27 mouse cellular contexts compared by ENCODE assay signal in the genomic region with DNA sequence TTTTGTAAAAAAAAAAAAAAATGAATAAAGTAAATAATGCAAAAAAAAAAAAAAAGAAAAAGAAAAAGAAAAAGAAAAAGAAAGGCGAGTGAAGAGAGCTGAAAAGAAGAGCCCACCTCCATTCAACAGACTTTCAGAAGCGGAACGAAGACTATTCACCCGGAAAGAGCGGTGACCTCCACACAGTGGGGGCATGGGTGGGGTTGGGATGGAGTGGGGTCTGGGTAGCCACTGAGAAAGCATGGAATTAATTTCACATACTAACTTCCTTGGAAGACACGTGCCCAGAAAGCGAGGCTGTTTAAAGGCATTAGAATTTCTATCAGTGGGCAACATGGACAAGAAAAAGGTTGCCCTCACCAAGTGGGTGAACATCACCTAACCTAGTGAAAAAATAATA. TPM values are rescaled to one million over a fixed set of nuclear protein-coding genes. Genes with fewer than 3 reads are reported as not detected.
DNase-seq lines count a peak whose midpoint lies in the region; ATAC-seq lines count a peak whose summit lies in the region.
"Had no signal": no experiment of that assay in that cellular context is flagged by ENCODE, and none has a peak within 500 bp of the region (broad histone marks: within the 10 kb centered on the region; RNA-seq: fewer than 3 reads in every experiment).

No protein-coding gene starts in this region.

- no peak overlapping the region for H3K9ac ChIP-seq in hindbrain, embryonic 11.5 days (ENCODE audit: low read depth, low read length)
- no peak overlapping the region for H3K9ac ChIP-seq in hindbrain, embryonic 12.5 days
- H3K9ac ChIP-seq: embryonic facial prominence, embryonic 12.5 days; embryonic facial prominence, embryonic 15.5 days; forebrain, embryonic 12.5 days; forebrain, embryonic 15.5 days; heart, embryonic 12.5 days; heart, embryonic 15.5 days; hindbrain, embryonic 15.5 days had no signal

- no peaks in the 10 kb centered on the region for H3K27me3 ChIP-seq in hindbrain, embryonic 11.5 days (ENCODE audit: control insufficient read depth, insufficient read depth, low read length)
- H3K27me3 ChIP-seq in hindbrain, embryonic 12.5 days: no peaks in the 10 kb centered on the region
- H3K27me3 ChIP-seq: CH12.LX; embryonic facial prominence, embryonic 12.5 days; embryonic facial prominence, embryonic 15.5 days; forebrain, embryonic 12.5 days; forebrain, embryonic 15.5 days; heart, embryonic 12.5 days; heart, embryonic 15.5 days; hindbrain, embryonic 15.5 days; Patski had no signal

- no peaks in the 10 kb centered on the region for H3K9me3 ChIP-seq in hindbrain, embryonic 11.5 days (ENCODE audit: control insufficient read depth, low read length)
- no peaks in the 10 kb centered on the region for H3K9me3 ChIP-seq in hindbrain, embryonic 12.5 days (replicated peaks)
- H3K9me3 ChIP-seq: embryonic facial prominence, embryonic 12.5 days; embryonic facial prominence, embryonic 15.5 days; forebrain, embryonic 12.5 days; forebrain, embryonic 15.5 days; G1E; heart, embryonic 12.5 days; heart, embryonic 15.5 days; hindbrain, embryonic 15.5 days had no signal

- peaks cover 7% of the 10 kb centered on the region; the same call in 1 of the 2 replicates for H3K36me3 ChIP-seq in hindbrain, embryonic 11.5 days (ENCODE audit: control insufficient read depth, insufficient read depth, low read length)
- H3K36me3 ChIP-seq in hindbrain, embryonic 12.5 days: peaks cover 41% of the 10 kb centered on the region

- peak; percentile 7 for DNase-seq in hindbrain, embryonic 11.5 days (ENCODE audit: low spot score)
- DNase-seq in embryo, embryonic 10 days (ENCODE audit: low spot score): peak; percentile 31
- peak; percentile 10 for DNase-seq in embryo, embryonic 11 days
- DNase-seq in natural killer cell, adult 2 months (ENCODE audit: low spot score in 2 of 2): no peak
- DNase-seq: adrenal gland, postnatal 10 days; adrenal gland, postnatal 36 days; B cell, adult 2 months; cerebellum, adult 18-20 months; cerebellum, adult 9-10 months; cerebellum, postnatal 14 days; gastrocnemius, postnatal 25 days; heart, adult 18-20 months; heart, postnatal 10 days; heart, postnatal 4 days had no signal

- 0 out of 2 replicates have a peak, but pooled peaks have one; percentile 57 for ATAC-seq in hindbrain, embryonic 11.5 days (ENCODE audit: low FRiP score)
- no peak for ATAC-seq in hindbrain, embryonic 12.5 days (ENCODE audit: low FRiP score)
- ATAC-seq in erythroid progenitor cell, adult 5-6 weeks (replicated peaks; ENCODE audit: low FRiP score, poor library complexity, severe bottlenecking): no peak
- ATAC-seq: forebrain, embryonic 15.5 days; intestine, postnatal 0 days; Patski had no signal

- 43% methylated on average over 7 of the region's 7 CpGs for WGBS in hindbrain, embryonic 11.5 days
- WGBS in hindbrain, embryonic 12.5 days: 30% methylated on average over 7 of the region's 7 CpGs

- no peaks in the 10 kb centered on the region for H3K4me1 ChIP-seq in hindbrain, embryonic 11.5 days (replicated peaks; ENCODE audit: control insufficient read depth, insufficient read depth, low read length)
- no peaks in the 10 kb centered on the region for H3K4me1 ChIP-seq in hindbrain, embryonic 12.5 days
- H3K4me1 ChIP-seq: embryonic facial prominence, embryonic 12.5 days; embryonic facial prominence, embryonic 15.5 days; forebrain, embryonic 12.5 days; forebrain, embryonic 15.5 days; heart, embryonic 12.5 days; heart, embryonic 15.5 days; hindbrain, embryonic 15.5 days had no signal

- H3K27ac ChIP-seq in hindbrain, embryonic 11.5 days (ENCODE audit: low read depth, low read length): no peak overlapping the region
- no peak overlapping the region for H3K27ac ChIP-seq in hindbrain, embryonic 12.5 days
- H3K27ac ChIP-seq: embryonic facial prominence, embryonic 12.5 days; embryonic facial prominence, embryonic 15.5 days; forebrain, embryonic 12.5 days; forebrain, embryonic 15.5 days; heart, embryonic 15.5 days; hindbrain, embryonic 15.5 days had no signal

- H3K4me3 ChIP-seq in hindbrain, embryonic 11.5 days (ENCODE audit: low read depth, low read length): no peak overlapping the region
- H3K4me3 ChIP-seq in hindbrain, embryonic 12.5 days: no peak overlapping the region
- H3K4me3 ChIP-seq: embryonic facial prominence, embryonic 12.5 days; embryonic facial prominence, embryonic 15.5 days; forebrain, embryonic 12.5 days; forebrain, embryonic 15.5 days; heart, embryonic 12.5 days; heart, embryonic 15.5 days; hindbrain, embryonic 15.5 days had no signal

- no peak overlapping the region for H3K4me2 ChIP-seq in hindbrain, embryonic 11.5 days (replicated peaks; ENCODE audit: low read depth, low read length)
- no peak overlapping the region for H3K4me2 ChIP-seq in hindbrain, embryonic 12.5 days (replicated peaks)
- H3K4me2 ChIP-seq: embryonic facial prominence, embryonic 12.5 days; embryonic facial prominence, embryonic 15.5 days; forebrain, embryonic 12.5 days; forebrain, embryonic 15.5 days; heart, embryonic 12.5 days; heart, embryonic 15.5 days; hindbrain, embryonic 15.5 days had no signal

RNA-seq across cellular contexts. Expression of a gene that starts 24.8 kb away (rescaled TPM):
- 32.3 and 33.6 TPM in 2 replicates for polyA plus RNA-seq in hindbrain, embryonic 11.5 days (2014; fragmentation: Nextera tagmentation; extraction: Ambion mirVana)
- 31.4 and 34.2 TPM in 2 replicates for polyA plus RNA-seq in hindbrain, embryonic 12.5 days (2016; fragmentation: Nextera tagmentation; extraction: Ambion mirVana)
- 7.9 and 15.5 TPM in 2 replicates for total RNA-seq in erythroid progenitor cell, adult 5-6 weeks (2015; ENCODE audit: low replicate concordance)
- total RNA-seq in erythroid progenitor cell, adult 5-6 weeks (2017; ENCODE audit: low replicate concordance): 6.4 and 6.7 TPM in 2 replicates

Comparison
In these comparisons a context has a peak if more than half of its experiments do, and no peak if none do; other contexts are left out.
1. DNase-seq: peak in hindbrain, embryonic 11.5 days (single experiment), embryo, embryonic 10 days (single experiment) and embryo, embryonic 11 days (single experiment); none in natural killer cell, adult 2 months (0 of 2).